Mouse (Mus musculus): ENCODE measurements around the gene Tbc1d10b. TPM values are rescaled to one million over a fixed set of nuclear protein-coding genes. Genes with fewer than 3 reads are reported as not detected.

Tbc1d10b gene
- polyA plus RNA-seq, 1 experiment from 2014 or later = 15.8 TPM

DNA sequence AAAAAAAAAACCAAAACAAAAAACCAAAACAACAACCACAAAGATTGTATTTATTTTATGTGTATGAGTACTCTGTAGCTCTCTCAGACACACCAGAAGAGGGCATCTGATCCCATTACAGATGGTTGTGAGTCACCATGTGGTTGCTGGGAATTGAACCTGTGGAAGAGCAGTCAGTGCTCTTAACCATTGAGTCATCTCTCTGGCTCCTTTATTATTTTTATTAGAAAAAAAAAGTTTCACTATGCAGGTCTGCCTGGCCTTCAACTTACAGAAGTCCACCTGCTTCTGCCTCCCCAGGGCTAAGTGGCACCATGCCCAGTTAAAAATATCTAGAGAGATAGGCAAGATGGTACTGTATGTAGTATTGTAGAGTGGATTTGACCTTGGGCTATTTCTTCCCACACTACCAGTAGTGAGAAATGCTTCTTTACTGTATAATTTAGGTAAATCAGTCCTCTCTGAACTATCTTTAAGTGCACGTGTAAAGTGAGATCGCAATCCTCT lies 35.1 kb upstream of the Tbc1d10b start:
- H3K36me3 ChIP-seq = peaks cover 23% of the 10 kb centered on the region
- peaks cover 39% of the 10 kb centered on the region for H3K4me1 ChIP-seq (replicated peaks)
- ATAC-seq (ENCODE audit: low read depth) (no peak), DNase-seq (no peak)
- peak overlapping the region; percentile 93 for H3K27ac ChIP-seq
- peak overlapping the region; percentile 83 for H3K4me3 ChIP-seq (replicated peaks)
- peak overlapping the region; percentile 89 for H3K9ac ChIP-seq
- H3K9me3 ChIP-seq (replicated peaks) = no peaks in the 10 kb centered on the region
- H3K4me2 ChIP-seq = peak overlapping the region; percentile 98
- WGBS (ENCODE audit: insufficient replicate concordance) = 43% methylated on average over 2 of the region's 2 CpGs
- H3K27me3 ChIP-seq = no peaks in the 10 kb centered on the region

DNA sequence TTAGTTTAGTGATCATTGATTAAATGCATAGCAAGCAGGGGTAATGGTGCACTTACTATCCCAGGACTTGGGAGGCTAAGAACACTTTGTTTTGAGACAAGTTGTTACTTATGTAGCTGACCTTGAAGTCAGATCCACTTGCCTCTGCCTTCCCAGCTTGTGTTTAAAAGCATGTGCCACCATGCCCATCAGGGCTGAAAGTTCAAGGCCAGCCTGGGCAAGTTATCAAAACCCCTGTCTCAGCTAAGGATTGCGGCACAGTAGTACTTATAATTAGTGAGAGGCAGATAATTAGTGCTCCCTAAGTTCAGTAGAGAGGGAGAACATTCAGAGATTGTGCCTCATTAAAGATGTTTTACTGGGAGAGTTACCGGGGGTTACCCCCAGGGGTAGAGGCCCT lies 26.5 kb upstream of the Tbc1d10b start:
- ATAC-seq (ENCODE audit: low read depth) = no peak
- peak overlapping the region; percentile 89 for H3K4me2 ChIP-seq
- no peaks in the 10 kb centered on the region for H3K9me3 ChIP-seq (replicated peaks)
- no peak overlapping the region for H3K4me3 ChIP-seq (replicated peaks)
- no peaks in the 10 kb centered on the region for H3K27me3 ChIP-seq
- H3K4me1 ChIP-seq (replicated peaks) = peaks cover 44% of the 10 kb centered on the region
- H3K27ac ChIP-seq = no peak overlapping the region
- WGBS (ENCODE audit: insufficient replicate concordance) = 92% methylated on average over 2 of the region's 2 CpGs
- no peak for DNase-seq
- H3K9ac ChIP-seq = no peak overlapping the region
- H3K36me3 ChIP-seq = peaks cover 51% of the 10 kb centered on the region

DNA sequence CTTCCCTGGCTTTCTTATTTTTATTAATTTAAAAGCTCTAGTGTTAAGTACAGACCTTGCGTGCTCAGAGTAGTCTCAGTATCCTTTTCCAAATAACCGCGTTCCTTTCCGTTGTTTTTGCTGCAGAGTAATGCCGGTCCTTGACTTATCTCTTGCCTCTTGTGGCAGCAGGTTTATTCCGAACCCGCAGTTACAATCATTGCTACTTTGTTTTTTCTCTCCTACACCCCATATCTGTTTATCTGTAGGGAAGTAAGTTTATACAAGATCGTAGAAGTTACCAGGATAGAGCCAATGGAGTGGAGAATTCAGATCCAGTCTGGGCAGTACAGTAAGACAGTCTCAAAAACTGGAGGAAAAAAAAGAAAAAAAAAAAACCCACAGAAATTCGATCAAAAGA lies 25.5 kb upstream of the Tbc1d10b start:
- peak overlapping the region; percentile 89 for H3K4me2 ChIP-seq
- peak overlapping the region; percentile 93 for H3K27ac ChIP-seq
- no peak for ATAC-seq (ENCODE audit: low read depth)
- H3K36me3 ChIP-seq = peaks cover 49% of the 10 kb centered on the region
- H3K4me1 ChIP-seq (replicated peaks) = peaks cover 47% of the 10 kb centered on the region
- H3K9me3 ChIP-seq (replicated peaks) = no peaks in the 10 kb centered on the region
- no peak for DNase-seq
- H3K27me3 ChIP-seq = no peaks in the 10 kb centered on the region
- WGBS (ENCODE audit: insufficient replicate concordance) = 2% methylated on average over 9 of the region's 9 CpGs
- peak overlapping the region; percentile 96 for H3K9ac ChIP-seq
- peak overlapping the region; percentile 97 for H3K4me3 ChIP-seq (replicated peaks)

DNA sequence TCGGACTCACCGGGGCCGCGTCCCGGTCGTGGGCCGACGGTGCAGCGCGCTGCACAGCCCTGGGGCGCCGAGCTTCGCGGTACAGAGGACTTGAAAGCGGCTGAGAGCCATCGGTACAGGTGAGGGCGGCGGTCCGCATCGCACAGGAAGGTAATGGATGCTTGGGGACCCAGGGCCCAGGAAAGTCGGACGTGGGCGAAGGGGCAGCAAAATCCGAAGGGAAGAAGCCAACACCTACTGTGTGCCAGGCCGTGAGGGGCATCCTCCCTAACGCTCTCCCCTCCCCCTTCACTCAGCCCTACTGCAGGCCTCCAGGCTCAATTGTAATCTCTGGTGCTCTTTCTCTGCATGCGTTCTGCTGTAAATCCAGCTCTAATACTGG lies 25.1 kb upstream of the Tbc1d10b start:
- Histone ChIP-seq H3K9ac (peak overlapping the region; percentile 96), H3K36me3 (peaks cover 45% of the 10 kb centered on the region), H3K9me3 (replicated peaks) (no peaks in the 10 kb centered on the region), H3K4me2 (peak overlapping the region; percentile 89), H3K27me3 (no peaks in the 10 kb centered on the region), H3K4me1 (replicated peaks) (peaks cover 51% of the 10 kb centered on the region), H3K27ac (peak overlapping the region; percentile 93), H3K4me3 (replicated peaks) (peak overlapping the region; percentile 97)
- DNase-seq (peak; percentile 38), ATAC-seq (ENCODE audit: low read depth) (peak; percentile 62)
- under 1% methylated on average over 27 of the region's 27 CpGs for WGBS (ENCODE audit: insufficient replicate concordance)

DNA sequence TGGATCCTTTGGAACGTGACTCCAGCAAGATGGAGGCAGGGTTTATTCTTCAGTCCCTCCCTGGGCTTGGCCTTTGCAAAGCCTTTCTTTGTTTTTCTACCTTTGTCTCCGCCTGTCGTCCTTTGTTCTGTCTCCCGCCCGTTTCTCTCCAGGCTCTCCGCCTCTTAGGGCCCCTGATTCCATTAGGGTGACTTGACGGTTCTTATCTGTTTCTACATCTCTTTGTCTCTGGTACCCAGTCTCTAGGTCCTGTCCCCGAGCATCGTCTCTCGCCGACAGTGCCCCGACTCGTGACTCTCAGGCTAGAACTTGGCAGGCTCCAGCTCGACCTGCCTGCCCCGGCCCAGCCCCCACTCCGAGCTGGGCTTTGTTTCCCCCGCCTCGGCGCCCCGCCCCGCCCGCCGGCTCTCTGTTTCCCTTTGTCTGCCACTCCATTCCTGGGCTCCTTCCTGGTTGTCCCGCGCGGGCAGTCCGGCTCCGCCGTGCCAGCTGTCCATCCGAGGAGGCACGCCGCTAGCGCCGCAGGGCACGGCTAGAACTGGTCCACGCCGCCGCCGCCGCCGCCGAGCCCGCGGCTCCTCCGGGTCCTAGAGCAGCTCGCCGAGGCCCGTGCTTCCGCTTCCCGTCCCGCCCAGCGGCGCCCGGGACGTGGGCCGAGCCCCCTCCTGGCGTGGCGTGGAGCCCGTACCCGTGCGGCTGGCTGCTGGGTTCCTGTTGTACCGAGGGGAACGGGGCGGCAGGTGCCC lies 24.5 kb upstream of the Tbc1d10b start, which contains the start of the genes Zfp553 and Sept1:
Gene Zfp553, plus strand, starts transcription at position 440 of the 746 bp plus-strand sequence.
Gene Sept1, minus strand, starts transcription at position 509 of the 746 bp plus-strand sequence.
- H3K27ac ChIP-seq = peak within 1 kb of the TSS; percentile 93
- under 1% methylated on average over 64 of the region's 64 CpGs for WGBS (ENCODE audit: insufficient replicate concordance)
- peaks cover 54% of the 10 kb centered on the region for H3K4me1 ChIP-seq (replicated peaks)
- no peaks in the 10 kb centered on the region for H3K27me3 ChIP-seq
- H3K4me3 ChIP-seq (replicated peaks) = peak within 1 kb of the TSS; percentile 97
- ATAC-seq (ENCODE audit: low read depth) (peak; percentile 86), DNase-seq (peak; percentile 73)
- H3K9me3 ChIP-seq (replicated peaks) = no peaks in the 10 kb centered on the region
- peak within 1 kb of the TSS; percentile 96 for H3K9ac ChIP-seq
- H3K36me3 ChIP-seq = peaks cover 40% of the 10 kb centered on the region
- peak within 1 kb of the TSS; percentile 89 for H3K4me2 ChIP-seq

DNA sequence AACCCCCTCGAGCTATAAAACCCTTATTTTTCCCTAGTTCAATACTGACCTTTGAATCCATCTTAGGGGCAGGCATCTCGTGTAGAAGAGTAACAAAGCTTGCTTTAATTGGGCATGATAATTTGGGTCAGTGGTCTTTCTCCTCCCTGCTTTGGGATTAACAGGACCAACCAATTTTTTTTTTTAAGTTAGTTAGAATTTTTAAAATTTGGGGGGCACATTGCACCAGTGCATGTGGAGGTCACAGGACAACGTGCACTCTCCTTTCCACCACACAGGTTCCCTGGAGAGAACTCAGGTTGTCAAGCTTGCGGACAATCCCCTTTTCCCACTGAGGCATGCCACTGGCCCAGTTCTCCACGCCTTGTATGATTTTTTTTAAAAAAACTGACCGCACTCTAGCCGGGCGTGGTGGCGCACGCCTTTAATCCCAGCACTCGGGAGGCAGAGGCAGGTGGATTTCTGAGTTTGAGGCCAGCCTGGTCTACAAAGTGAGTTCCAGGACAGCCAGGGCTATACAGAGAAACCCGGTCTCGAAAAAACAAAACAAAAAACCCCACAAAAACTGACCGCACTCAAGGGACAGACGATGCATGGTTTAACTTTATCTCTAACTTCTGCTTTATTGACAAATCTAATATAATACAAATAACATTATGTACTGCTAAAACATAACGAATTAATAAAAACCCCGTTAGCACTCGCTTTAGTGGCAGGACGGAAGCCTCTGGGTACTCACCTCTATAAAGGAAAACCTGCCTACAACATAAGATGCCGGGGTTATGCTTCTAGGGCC lies 23.8 kb upstream of the Tbc1d10b start:
- 3% methylated on average over 20 of the region's 20 CpGs for WGBS (ENCODE audit: insufficient replicate concordance)
- no peak for DNase-seq
- ATAC-seq (ENCODE audit: low read depth) = peak; percentile 5; the same call in 1 of the 2 replicates
- H3K4me2 ChIP-seq = peak overlapping the region; percentile 89
- no peaks in the 10 kb centered on the region for H3K27me3 ChIP-seq
- H3K36me3 ChIP-seq = peaks cover 32% of the 10 kb centered on the region
- H3K4me1 ChIP-seq (replicated peaks) = peaks cover 62% of the 10 kb centered on the region
- H3K27ac ChIP-seq = peak overlapping the region; percentile 93
- peak overlapping the region; percentile 96 for H3K9ac ChIP-seq
- H3K4me3 ChIP-seq (replicated peaks) = peak overlapping the region; percentile 97
- no peaks in the 10 kb centered on the region for H3K9me3 ChIP-seq (replicated peaks)

DNA sequence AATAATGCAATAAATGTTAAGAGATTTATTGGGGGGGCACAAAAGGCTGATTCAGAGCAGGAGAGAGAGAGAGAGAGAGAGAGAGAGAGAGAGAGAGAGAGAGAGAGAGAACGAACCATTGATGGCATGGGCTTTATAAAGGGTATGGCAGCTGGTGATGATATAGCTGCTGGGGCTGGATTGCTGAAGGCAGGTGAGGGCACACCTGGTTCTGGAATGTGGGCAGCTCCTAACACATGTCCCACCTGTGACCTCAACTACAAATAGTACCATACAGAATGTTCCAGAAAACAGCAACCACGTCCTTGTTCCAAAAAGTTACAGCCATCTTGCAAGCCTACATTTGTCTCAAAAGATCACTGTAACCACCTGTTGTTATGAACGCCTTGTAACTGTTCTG lies 23.1 kb upstream of the Tbc1d10b start:
- Histone ChIP-seq H3K9me3 (replicated peaks) (no peaks in the 10 kb centered on the region), H3K4me2 (peak overlapping the region; percentile 89), H3K27ac (peak overlapping the region; percentile 93), H3K36me3 (peaks cover 25% of the 10 kb centered on the region), H3K4me3 (replicated peaks) (peak overlapping the region; percentile 97), H3K9ac (peak overlapping the region; percentile 96), H3K27me3 (no peaks in the 10 kb centered on the region), H3K4me1 (replicated peaks) (peaks cover 68% of the 10 kb centered on the region)
- DNase-seq (no peak), ATAC-seq (ENCODE audit: low read depth) (no peak)
- WGBS (ENCODE audit: insufficient replicate concordance) = 50% methylated on average over 3 of the region's 3 CpGs

DNA sequence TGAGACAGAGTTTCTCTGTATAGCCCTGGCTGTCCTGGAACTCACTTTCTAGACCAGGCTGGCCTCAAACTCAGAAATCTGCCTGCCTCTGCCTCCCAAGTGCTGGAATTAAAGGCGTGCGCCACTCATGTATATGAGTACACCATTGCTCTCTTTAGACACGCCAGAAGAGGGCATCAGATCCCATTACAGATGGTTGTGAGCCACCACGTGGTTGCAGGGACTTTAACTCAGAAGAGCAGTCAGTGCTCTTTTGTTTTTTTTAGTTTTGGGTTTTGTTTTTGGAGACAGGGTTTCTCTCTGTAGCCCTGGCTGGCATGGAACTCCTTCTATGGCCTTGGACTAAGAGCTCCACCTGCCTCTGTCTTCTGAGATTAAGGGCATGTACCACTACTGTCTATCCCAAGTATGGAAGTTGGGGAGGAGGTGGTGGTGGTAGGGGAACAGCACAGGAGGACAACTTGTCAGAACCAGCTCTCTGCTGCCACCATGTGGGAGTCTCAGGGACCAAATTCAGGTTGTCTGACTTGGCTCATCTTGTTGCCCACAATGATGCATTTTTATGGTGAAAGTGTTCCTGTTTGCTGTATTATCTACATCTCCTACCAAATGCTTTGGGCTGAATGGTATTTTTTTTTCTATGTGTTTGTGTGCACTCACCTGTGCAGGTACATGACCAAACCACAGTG lies 20.5 kb upstream of the Tbc1d10b start:
- H3K4me1 ChIP-seq (replicated peaks) = peaks cover 82% of the 10 kb centered on the region
- 44% methylated on average over 4 of the region's 4 CpGs for WGBS (ENCODE audit: insufficient replicate concordance)

DNA sequence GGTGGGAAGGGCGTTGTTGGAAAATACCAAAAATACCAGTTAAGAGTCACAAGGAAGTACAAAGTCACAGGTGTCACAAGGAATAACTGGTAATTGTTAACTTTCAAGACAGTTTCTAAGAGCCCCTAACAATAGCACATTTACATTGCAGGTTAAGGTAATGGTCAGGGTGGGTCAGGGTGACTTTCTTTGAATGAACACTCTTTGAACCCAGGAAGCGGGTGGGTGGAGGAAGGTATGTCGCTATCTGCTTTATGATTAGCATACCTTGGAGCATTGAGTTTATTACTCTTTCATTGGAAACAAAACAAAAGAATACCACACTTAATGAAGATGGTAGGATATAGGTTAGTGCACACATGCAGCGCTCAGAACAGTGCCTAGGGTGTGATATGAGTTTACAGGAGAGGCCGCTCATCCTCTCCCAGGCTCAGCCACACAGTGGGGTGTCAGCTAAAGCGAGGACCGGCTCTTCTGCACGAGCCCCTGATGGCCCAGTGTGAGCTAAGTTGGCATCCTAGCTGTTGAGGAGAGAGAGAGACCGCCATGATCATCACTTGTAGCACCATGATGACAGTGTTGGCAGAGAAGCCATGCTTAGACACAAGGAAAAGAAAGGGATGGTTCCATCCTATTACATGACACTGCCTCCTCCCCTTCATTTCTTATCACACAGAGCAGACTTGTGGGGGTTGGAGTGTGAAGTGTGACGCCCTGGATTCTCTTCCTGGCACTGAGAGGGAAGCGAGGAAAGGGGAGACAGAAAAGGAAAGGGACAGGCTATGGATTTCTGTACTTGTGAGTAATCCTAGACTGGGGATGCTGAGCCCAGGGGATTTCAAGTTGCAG lies 17.1 kb upstream of the Tbc1d10b start:
- DNase-seq (peak; percentile 73), ATAC-seq (ENCODE audit: low read depth) (peak; percentile 91)
- Histone ChIP-seq H3K4me3 (replicated peaks) (peak overlapping the region; percentile 40), H3K27ac (peak overlapping the region; percentile 97), H3K4me2 (peak overlapping the region; percentile 68), H3K9me3 (replicated peaks) (no peaks in the 10 kb centered on the region), H3K36me3 (0 out of 2 replicates have a peak, but pooled peaks cover 2% of the 10 kb centered on the region), H3K9ac (peak overlapping the region; percentile 69), H3K4me1 (replicated peaks) (peaks cover 76% of the 10 kb centered on the region), H3K27me3 (no peaks in the 10 kb centered on the region)
- 48% methylated on average over 11 of the region's 11 CpGs for WGBS (ENCODE audit: insufficient replicate concordance)

More for the DNA sequence above, 20.5 kb upstream of the Tbc1d10b start:
- Histone ChIP-seq H3K36me3 (peaks cover 9% of the 10 kb centered on the region; the same call in 1 of the 2 replicates), H3K27ac (peak overlapping the region; percentile 93), H3K27me3 (no peaks in the 10 kb centered on the region), H3K9ac (no peak overlapping the region), H3K4me2 (no peak overlapping the region), H3K4me3 (replicated peaks) (no peak overlapping the region), H3K9me3 (replicated peaks) (no peaks in the 10 kb centered on the region)
- peak; percentile 76 for DNase-seq
- peak; percentile 18 for ATAC-seq (ENCODE audit: low read depth)

DNA sequence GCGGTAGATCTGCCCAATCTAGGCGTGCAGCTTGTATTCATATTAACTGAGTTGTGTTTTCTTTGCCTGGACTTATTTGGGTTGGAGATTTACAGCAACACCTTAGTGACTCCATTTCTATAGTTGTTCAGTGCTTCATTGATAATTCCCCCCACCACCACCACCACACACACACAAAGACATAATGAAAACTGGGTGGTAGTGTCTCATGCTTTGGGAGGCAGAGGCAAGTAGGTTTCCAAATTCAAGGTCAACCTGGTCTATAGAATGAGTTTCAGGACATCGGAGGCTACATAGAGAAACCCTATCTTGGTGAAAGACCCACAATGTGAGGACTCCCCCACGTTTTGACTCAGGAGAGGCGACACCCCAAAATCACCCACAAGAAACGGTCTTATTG lies 16.3 kb upstream of the Tbc1d10b start:
- DNase-seq (no peak), ATAC-seq (ENCODE audit: low read depth) (no peak)
- Histone ChIP-seq H3K9me3 (replicated peaks) (no peaks in the 10 kb centered on the region), H3K4me2 (no peak overlapping the region), H3K36me3 (no peaks in the 10 kb centered on the region), H3K27ac (peak overlapping the region; percentile 97), H3K27me3 (no peaks in the 10 kb centered on the region), H3K4me3 (replicated peaks) (no peak overlapping the region), H3K4me1 (replicated peaks) (peaks cover 76% of the 10 kb centered on the region), H3K9ac (no peak overlapping the region; the same call in 1 of the 2 replicates)
- 80% methylated on average over 6 of the region's 6 CpGs for WGBS (ENCODE audit: insufficient replicate concordance)

All from liver, embryonic 13.5 days (tissue).